Mouse (Mus musculus): ENCODE data around the gene Dtnb.
"Not testable (repeated sequence)": the region's sequence is repeated elsewhere in the genome, so short reads cannot be mapped to it uniquely, and the experiment has no call there.

Dtnb gene

DNA sequence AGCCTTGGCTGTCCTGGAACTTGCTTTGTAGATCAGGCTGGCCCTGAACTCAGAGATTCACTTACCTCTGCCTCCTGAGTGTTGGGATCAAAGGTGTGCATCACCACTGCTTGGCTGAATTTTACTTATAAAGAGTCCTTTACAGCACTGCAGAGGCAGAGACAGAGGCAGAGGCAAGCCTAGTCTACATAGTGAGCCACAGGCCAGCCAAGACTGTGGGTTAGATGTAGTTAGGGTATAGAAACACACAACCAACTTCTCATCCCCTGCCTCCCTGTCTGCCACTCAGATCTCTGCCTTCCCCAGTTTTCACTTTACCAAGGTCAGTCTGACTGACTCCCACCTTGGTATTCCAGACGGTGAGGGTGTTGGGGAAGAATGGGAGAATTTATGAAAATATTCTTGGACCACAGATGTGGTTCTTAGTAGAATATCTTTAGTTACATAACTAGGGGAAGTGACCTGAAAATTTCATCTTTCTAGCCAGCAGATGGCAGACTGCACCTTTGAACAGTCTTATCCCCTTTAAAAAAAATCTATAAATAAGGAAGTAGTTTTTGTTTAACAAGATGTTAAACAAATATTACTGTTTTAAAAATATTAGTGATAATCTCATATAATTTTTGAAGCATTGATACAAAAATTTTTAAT, 88.9 kb downstream of the Dtnb start:
- DNase-seq (ENCODE audit: low spot score) = peak; percentile 39

DNA sequence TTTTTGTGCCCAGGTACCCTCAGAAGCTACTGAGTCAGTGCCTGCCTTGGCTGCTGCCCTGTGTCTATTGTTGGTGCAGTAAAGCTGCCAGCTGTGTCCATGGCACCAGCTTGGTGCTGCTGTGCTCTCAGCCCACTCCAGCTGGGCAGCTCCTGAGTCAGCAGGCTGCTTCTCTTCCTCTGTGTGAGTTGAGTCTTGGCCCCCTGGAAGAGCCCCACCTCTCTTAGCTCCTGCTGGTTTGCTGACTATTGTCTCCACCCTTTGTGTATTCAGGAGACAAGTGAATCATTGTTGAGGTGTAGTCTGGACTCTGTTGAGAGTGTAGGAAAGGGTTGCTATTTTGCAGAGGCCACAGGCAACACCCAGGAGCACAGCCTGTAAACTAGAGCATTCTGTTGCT, 90.5 kb downstream of the Dtnb start:
- DNase-seq (ENCODE audit: low spot score) = no peak

GRCm38 (mm10) chr12:3663386-3663785, 91.2 kb downstream of the Dtnb start:
- no peak for DNase-seq (ENCODE audit: low spot score)

GRCm38 (mm10) chr12:3669971-3670381, 97.8 kb downstream of the Dtnb start:
- DNase-seq (ENCODE audit: low spot score) = no peak

DNA sequence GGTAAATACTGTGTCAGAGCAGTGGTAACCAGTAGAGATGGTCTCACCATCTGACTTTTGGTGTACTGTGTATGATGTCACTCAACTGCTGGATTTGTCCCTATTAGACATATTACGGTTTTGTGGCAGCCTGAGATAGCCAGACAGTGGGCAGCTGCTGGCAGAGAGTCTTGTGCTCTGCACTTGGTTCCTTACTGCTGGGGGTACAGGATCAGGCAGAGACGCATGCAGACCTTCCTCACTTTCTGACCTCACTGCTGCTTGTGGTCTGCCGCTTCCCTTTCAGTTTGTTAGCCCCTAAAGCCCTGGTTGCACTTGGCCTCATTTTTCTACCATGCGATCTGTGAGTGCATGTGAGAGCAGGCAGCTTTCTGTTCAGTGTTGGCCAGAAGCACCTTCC, 98.9 kb downstream of the Dtnb start:
- DNase-seq (ENCODE audit: low spot score) = no peak

DNA sequence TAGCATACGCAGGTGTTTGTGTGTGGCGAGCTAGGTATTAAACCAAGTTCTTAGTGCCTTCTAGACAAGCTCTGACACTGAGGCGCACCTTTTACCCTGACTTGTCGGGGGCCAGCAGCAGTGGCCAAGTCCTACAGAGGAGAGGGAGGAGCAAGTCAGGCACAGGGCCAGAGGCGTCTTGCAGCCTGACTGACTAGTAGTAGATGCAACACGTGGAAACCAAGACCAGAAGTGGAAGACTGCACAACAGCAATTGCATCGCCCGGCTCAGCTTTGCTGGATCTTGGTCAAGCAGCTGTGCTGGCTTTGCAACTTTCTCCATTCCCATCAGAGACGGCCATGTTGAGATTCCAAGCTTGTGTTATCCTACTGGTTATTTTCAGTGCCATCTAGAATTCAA, 100.6 kb downstream of the Dtnb start:
- DNase-seq (ENCODE audit: low spot score) = no peak

- DNase-seq (ENCODE audit: low spot score) = no peak
These were observed 101.7 kb downstream of the Dtnb start for GRCm38 (mm10) chr12:3673886-3674285.

DNA sequence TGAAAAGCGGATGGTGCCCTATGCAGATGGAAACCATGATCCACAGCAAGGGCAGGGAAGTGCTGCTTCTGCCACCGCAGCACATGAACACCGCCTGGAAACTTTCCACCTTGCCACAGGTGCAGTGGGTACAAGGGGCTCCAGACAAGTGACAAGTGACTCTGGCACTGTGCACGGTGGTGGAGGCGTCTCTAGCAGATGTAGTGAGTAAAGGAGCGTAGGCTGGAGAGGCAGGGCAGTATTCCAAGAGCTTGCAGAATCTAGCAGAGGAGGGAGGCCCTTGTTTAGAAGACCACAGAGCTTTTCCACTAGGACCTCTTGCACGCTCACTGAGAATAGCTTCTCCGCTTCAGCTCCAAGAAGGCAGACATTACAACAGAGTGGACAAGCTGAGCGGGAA, 102.7 kb downstream of the Dtnb start:
- no peak for DNase-seq (ENCODE audit: low spot score)

GRCm38 (mm10) chr12:3680721-3681120, 108.5 kb downstream of the Dtnb start:
- no peak for DNase-seq (ENCODE audit: low spot score)

DNA sequence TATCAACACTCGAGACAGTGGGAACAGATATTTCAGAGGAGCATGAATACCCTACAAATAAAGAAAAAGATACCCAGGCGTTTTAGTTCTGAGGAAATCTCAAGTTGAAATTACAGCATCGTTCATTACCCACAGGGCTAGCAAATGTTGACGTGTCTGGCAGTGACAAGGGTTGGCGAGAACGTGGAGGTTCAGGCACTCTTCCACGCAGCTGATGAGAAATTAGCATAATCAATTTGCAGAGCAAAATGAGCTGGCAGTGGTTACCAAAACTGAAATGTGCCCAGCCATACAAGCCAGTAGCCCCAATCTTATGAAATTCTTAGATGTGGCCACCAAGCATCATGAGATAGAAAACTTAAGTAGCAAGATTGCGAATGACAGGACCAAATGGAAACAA, 110.9 kb downstream of the Dtnb start:
- DNase-seq (ENCODE audit: low spot score) = no peak

GRCm38 (mm10) chr12:3686419-3686940, 114.3 kb downstream of the Dtnb start:
- no peak for DNase-seq (ENCODE audit: low spot score)

DNA sequence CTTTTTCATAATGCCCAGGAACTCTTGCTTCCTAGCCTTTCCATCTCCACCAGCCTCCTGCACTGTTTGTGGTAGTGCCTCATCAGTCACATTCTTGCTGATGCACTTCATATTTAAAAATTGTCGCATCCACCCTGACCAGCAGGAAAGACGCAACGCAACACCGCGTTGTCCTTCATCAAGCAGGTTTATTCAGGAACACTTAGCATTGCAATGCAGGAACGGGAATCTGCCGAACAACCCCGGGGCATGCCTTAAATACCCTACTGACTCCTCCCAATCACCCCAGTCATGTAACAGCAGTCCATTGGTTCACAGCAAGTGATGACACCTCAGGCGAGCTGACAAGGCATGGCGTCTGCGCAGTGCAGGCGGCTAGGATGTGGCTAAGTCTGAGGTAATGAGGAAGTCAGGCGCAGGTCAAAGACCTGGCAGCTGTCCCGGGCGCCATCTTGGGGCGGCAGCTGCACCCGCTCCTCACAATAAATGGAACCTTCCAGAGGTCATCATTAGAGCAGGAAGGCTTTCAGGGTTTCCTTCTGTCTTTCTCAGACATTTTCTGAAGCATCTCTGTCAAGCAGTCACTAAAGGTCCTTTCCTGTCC, 118.8 kb downstream of the Dtnb start:
- DNase-seq (ENCODE audit: low spot score) = not testable (repeated sequence)

GRCm38 (mm10) chr12:3692795-3693392, 120.7 kb downstream of the Dtnb start:
- DNase-seq (ENCODE audit: low spot score) = no peak

DNA sequence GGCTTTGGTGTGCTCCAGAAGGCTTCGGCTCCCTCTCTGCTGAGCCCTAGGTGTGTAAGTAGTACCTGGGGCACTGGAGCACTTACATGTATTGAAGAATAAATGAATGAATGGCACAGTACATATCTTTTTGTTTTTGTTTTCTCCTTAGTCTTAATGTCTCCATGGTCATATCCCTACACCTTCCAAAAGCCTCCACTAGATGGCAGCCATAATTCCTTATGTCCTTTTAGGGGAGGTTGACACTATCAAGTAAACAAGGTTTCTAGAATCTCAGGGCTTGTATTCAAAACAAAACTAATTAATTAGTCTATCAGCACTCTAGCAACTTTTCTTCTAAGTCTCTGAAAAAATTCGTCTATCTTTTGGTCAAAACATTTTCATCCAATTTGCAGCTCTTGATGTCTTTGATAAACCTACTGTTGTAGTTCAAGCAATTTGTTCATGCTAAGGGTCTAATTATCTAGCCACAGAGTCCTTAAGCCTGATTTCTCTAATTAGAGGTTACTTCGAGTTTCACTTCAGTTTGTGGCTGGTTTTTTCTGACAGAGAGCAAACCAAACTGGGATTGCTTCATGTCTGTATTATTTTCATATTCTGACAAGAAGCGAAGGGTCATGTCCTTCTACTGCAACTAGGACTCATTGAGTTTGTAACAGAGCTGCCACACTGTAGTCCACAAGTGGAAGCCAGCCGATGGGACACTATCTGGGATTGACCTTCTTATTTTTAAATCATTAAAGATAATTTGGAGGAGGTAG, 123.7 kb downstream of the Dtnb start:
- peak; percentile 58 for DNase-seq (ENCODE audit: low spot score)

DNA sequence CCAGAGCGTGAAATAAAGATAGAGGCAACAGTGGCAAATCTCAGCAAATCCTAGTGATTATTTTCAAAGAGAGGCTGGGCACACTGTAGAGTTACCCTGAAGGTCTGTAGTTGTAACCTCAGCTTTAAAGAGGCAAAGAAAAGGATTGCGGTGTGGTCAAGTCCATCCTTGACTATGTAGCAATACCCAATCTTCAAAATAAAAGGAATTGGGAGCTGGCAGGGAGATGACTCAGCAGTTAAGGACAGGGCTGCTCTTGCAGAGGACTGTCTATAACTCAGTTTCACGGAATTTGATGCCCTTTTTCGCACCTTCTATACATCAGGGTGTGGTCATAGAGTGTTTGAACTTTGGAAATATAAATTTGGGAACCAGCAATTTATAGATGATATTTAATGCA, 128.3 kb downstream of the Dtnb start:
- DNase-seq (ENCODE audit: low spot score) = no peak

DNA sequence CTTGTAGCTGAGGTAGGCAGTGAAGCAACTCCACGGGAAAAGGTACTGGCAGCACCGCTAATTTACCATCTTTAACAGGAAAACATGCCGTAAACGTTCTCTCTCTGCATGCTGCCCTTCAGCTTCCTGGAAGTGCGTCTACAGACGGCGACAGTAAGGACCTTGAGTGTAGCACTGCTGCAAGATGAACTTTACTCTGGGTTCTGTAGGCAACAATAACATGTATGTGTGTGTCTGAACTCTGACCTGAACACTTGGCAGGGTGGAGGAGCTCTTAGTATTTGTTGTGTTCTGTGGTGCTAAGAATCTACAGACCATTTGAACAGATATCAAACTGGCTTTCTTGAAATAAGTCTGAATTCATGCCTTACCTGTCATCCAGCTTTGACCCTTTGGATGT, 130.7 kb downstream of the Dtnb start:
- no peak for DNase-seq (ENCODE audit: low spot score)

DNA sequence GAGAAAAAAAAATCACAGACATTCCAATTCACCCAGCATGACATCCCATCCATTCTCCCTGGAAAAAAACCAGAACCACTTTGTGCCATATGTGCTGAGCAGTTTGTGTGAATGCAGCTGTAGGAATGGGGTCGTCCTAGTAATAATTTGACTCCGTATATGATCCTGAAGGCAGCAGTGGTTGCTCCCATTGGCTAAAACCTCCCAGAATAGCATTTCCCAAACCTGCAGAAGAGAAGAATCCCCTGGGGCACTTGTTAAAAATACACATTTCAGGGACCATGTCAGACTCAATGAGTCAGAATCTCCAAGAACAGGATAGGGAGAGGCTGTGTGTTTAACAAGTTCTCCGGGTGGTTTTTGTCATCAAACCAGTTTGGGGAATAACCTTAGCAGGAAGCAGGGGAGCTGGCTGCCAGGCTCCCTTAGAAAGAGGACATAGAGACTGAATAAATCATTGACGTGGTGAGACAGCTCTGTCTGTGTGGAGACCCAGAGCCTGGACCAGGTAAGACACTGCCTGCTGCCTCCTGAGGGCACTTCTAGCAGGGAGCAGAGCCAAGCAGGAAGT, 147.1 kb downstream of the Dtnb start:
- no peak for DNase-seq (ENCODE audit: low spot score)

- no peak for DNase-seq (ENCODE audit: low spot score)
These were observed 148.3 kb downstream of the Dtnb start for GRCm38 (mm10) chr12:3720527-3720926.

DNA sequence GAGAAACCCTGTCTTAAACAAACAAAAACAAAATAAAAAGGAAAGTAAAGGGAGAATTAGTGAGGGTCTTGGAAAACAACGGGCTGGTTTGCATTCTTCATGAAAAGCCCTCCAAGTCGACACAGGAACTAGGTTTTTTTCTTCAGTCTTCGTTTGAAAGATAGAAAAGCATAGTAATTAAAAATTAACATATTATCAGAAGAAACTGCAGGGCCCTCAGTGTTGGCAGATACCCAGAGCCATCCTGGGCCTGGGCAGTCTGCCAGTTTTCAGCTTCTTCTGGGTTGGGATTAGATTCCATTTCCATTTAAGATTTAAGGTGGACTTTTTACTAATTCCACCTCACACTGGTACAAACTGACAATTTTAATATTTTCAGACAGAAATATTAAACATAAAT, 151.6 kb downstream of the Dtnb start:
- DNase-seq (ENCODE audit: low spot score) = no peak

GRCm38 (mm10) chr12:3724822-3725370, 152.7 kb downstream of the Dtnb start:
- DNase-seq (ENCODE audit: low spot score) = no peak

- no peak for DNase-seq (ENCODE audit: low spot score)
These were observed 157.4 kb downstream of the Dtnb start for GRCm38 (mm10) chr12:3729521-3730075.
